Mouse (Mus musculus): Measurements from ENCODE around the gene Fut2. TPM values are rescaled to one million over a fixed set of nuclear protein-coding genes. Genes with fewer than 3 reads are reported as not detected.
A peak's percentile ranks its signal among the peaks of the same experiment; 100 is the strongest.

The Fut2 gene
- 0.09 and 0.19 TPM in 2 replicates for polyA plus RNA-seq (2015; fragmentation: Nextera tagmentation; extraction: Ambion mirVana)

DNA sequence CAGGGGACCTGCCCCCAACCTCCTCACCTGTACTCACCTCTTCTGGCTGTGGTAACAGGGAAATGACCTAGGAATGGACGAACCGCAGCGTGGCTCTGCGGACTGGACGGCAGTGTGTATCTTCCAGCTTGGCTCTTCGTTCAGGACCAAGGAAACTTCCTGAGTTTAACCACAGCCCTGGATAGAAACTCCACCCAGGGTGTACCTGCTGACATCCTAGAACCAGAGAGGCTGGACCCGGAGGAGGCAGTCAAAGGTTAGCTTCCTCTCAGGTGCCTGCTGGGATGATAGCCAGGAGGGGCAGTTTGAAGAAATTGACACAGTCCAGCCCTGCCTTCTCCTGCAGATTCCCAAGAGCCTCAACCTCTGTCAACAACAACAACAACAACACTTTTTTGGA is at the start of gene Fut2:
Gene Fut2 (minus strand): TSS at position 234 of the 400 bp plus-strand sequence.
- H3K4me1 ChIP-seq (ENCODE audit: control insufficient read depth, insufficient read depth, low read depth, low read length), result no peaks in the 10 kb centered on the region
- no peaks in the 10 kb centered on the region for H3K36me3 ChIP-seq (ENCODE audit: control insufficient read depth, insufficient read depth, low read length)
- H3K4me2 ChIP-seq (ENCODE audit: low read length), result no peak within 1 kb of the TSS
- ATAC-seq, result no peak
- H3K9me3 ChIP-seq (ENCODE audit: control insufficient read depth, low read length), result peaks cover 3% of the 10 kb centered on the region; the same call in 1 of the 2 replicates
- H3K4me3 ChIP-seq (ENCODE audit: low read length), result no peak within 1 kb of the TSS
- no peak within 1 kb of the TSS for H3K9ac ChIP-seq (ENCODE audit: low read depth, low read length)
- no peaks in the 10 kb centered on the region for H3K27me3 ChIP-seq (replicated peaks; ENCODE audit: control insufficient read depth, insufficient read depth, low read length)
- 89% methylated on average over 7 of the region's 7 CpGs for WGBS
- no peak within 1 kb of the TSS for H3K27ac ChIP-seq (ENCODE audit: low read depth, low read length)

DNA sequence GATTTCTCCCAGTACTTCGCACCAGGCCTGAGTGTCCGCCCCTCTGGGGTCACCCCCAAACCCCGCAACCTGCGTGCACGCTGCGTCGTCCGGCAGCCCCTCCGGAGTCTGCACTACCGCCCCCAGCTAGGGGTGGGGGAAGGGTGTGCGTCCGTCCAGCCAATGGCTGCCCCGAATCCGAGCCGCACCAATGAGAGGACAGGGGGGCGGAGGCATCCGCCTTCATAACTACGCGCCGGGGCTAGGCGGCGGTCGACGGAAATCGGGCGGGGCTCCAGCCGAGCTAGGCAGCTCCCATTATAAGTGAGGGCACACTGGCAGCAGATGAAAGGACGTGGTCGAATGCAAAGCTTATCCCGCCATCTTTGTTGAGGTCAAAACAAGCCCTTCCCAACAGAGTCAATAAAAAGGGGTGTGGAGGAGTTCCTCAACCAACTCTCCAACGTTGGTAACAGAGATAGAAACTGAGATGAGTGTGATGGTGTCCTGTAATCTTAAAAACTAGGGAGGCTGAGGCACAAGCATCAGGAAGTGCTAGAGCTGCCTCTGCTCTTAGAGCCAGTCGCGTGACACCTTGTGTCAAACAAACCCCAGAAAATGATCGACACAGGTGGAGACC is 49.0 kb upstream of the Fut2 start, which contains the start of gene Rpl18:
Gene Rpl18 (plus strand): TSS at position 368 of the 619 bp plus-strand sequence.
- Histone ChIP-seq H3K36me3 (ENCODE audit: control insufficient read depth, insufficient read depth, low read length) (peaks cover 36% of the 10 kb centered on the region), H3K9ac (ENCODE audit: low read depth, low read length) (peak within 1 kb of the TSS; percentile 85), H3K4me2 (ENCODE audit: low read length) (peak within 1 kb of the TSS; percentile 85), H3K27ac (ENCODE audit: low read depth, low read length) (peak within 1 kb of the TSS; percentile 70), H3K9me3 (ENCODE audit: control insufficient read depth, low read length) (no peaks in the 10 kb centered on the region), H3K27me3 (replicated peaks; ENCODE audit: control insufficient read depth, insufficient read depth, low read length) (no peaks in the 10 kb centered on the region), H3K4me3 (ENCODE audit: low read length) (peak within 1 kb of the TSS; percentile 79), H3K4me1 (ENCODE audit: control insufficient read depth, insufficient read depth, low read depth, low read length) (peaks cover 42% of the 10 kb centered on the region)
- peak; percentile 93 for ATAC-seq
- WGBS, result 8% methylated on average over 34 of the region's 34 CpGs

DNA sequence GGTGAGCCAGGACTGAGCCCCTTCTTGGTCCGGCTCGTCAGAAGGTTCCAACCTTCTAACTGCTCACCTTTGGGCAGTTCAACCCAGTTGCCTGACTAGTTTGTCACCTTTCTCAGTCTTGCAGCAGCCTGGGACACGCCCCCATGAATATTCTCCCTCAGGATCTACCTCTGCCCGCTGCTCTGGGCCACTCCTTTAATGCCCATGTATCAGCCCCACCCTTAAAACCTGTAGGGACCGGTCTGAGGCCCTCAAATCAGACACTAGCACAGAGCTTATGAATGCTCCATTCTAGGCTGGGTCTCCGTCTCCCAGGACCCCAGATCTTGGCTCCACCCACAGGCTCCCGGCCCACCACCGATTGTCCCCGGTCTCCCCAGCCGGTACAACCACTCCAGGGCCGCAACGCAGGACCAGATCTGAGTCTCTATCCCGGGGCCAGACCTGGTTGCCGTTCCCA is 48.5 kb upstream of the Fut2 start:
- no peak for ATAC-seq
- WGBS, result 10% methylated on average over 14 of the region's 14 CpGs
- Histone ChIP-seq H3K27ac (ENCODE audit: low read depth, low read length) (peak overlapping the region; percentile 70), H3K36me3 (ENCODE audit: control insufficient read depth, insufficient read depth, low read length) (peaks cover 32% of the 10 kb centered on the region), H3K9me3 (ENCODE audit: control insufficient read depth, low read length) (no peaks in the 10 kb centered on the region), H3K4me3 (ENCODE audit: low read length) (peak overlapping the region; percentile 79), H3K4me2 (ENCODE audit: low read length) (peak overlapping the region; percentile 85), H3K27me3 (replicated peaks; ENCODE audit: control insufficient read depth, insufficient read depth, low read length) (no peaks in the 10 kb centered on the region), H3K4me1 (ENCODE audit: control insufficient read depth, insufficient read depth, low read depth, low read length) (peaks cover 44% of the 10 kb centered on the region), H3K9ac (ENCODE audit: low read depth, low read length) (peak overlapping the region; percentile 85)

DNA sequence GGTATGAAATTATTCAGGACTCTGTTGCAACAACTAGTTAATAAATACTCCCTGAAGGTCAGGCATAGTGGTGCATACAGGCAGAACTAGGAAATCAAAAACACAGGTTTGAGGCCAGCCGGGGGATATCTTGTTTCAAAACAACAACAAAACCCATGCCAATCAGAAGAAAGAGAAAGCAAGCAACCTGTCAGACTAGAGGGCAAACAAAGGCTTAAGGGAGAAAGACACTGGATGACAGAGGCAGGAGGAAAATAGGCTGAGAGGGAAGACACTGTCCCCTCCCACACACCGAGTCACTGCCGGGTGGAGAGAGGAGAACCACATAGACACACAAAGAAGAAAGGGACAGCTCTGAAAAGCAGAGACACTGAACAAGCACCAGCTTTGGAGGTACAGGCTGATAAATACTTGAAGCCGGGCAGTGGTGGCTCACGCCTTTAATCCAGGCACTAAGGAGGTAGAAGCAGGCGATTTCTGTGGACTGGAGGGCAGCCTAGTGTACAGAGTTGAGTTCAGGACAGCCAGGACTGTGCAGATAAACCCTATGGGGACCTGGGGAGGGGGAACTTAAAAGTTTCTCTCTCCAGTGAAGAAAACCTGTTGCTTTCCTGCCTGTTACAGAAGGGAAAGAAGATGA is 47.8 kb upstream of the Fut2 start:
- Histone ChIP-seq H3K27me3 (replicated peaks; ENCODE audit: control insufficient read depth, insufficient read depth, low read length) (no peaks in the 10 kb centered on the region), H3K9me3 (ENCODE audit: control insufficient read depth, low read length) (no peaks in the 10 kb centered on the region), H3K9ac (ENCODE audit: low read depth, low read length) (peak overlapping the region; percentile 23; the same call in 1 of the 2 replicates), H3K4me2 (ENCODE audit: low read length) (peak overlapping the region; percentile 85), H3K4me3 (ENCODE audit: low read length) (peak overlapping the region; percentile 79), H3K27ac (ENCODE audit: low read depth, low read length) (no peak overlapping the region), H3K36me3 (ENCODE audit: control insufficient read depth, insufficient read depth, low read length) (peaks cover 30% of the 10 kb centered on the region), H3K4me1 (ENCODE audit: control insufficient read depth, insufficient read depth, low read depth, low read length) (peaks cover 44% of the 10 kb centered on the region)
- ATAC-seq, result no peak
- WGBS, result 87% methylated on average over 6 of the region's 6 CpGs

- 95% methylated on average over 16 of the region's 16 CpGs for WGBS
These were observed 47.2 kb upstream of the Fut2 start for GRCm38 (mm10) chr7:45713396-45713795.

DNA sequence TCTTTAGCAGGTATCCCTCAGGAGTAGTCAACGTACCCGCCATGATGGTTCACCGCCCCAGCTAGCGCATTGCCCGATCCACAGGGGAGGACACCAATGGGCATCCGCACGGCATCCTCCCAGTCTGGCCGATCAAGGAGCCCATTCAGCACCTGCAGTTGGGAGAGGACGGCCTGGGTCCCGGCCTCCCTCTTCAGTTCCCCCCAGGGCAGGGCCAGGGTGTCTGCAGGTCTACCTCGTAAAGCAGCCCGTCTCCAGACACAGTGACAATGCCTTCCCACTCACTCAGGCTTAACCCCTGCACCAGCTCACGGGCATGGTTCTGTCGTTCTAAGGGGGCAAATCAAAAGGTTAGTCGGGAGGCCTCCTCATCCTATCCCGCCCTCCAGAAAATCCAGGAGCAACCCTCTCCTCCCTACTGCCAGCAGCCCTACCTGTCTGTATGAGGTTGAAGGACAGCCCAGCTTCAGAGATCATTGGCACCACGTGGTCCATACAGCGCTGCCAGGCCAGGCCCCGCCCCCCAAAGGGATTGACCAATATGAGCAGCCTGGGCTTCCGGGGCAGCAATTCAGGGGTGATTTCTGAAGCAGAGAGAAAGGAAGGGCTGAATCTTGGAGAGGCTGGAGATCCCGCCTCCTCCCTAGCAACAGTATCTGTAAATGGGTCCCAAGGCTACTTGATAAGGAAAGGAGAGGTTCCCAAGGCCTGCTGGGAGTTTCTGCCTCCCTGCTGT is 46.0 kb upstream of the Fut2 start:
- WGBS, result 88% methylated on average over 21 of the region's 21 CpGs
- no peak overlapping the region for H3K4me2 ChIP-seq (ENCODE audit: low read length)
- peaks cover 57% of the 10 kb centered on the region for H3K4me1 ChIP-seq (ENCODE audit: control insufficient read depth, insufficient read depth, low read depth, low read length)
- no peaks in the 10 kb centered on the region for H3K27me3 ChIP-seq (replicated peaks; ENCODE audit: control insufficient read depth, insufficient read depth, low read length)
- no peak overlapping the region for H3K27ac ChIP-seq (ENCODE audit: low read depth, low read length)
- ATAC-seq, result no peak
- peaks cover 30% of the 10 kb centered on the region for H3K36me3 ChIP-seq (ENCODE audit: control insufficient read depth, insufficient read depth, low read length)
- H3K9ac ChIP-seq (ENCODE audit: low read depth, low read length), result no peak overlapping the region
- H3K4me3 ChIP-seq (ENCODE audit: low read length), result no peak overlapping the region
- H3K9me3 ChIP-seq (ENCODE audit: control insufficient read depth, low read length), result no peaks in the 10 kb centered on the region

More at GRCm38 (mm10) chr7:45713396-45713795, 47.2 kb upstream of the Fut2 start:
- Histone ChIP-seq H3K27ac (ENCODE audit: low read depth, low read length) (no peak overlapping the region), H3K27me3 (replicated peaks; ENCODE audit: control insufficient read depth, insufficient read depth, low read length) (no peaks in the 10 kb centered on the region), H3K4me3 (ENCODE audit: low read length) (no peak overlapping the region), H3K9ac (ENCODE audit: low read depth, low read length) (no peak overlapping the region), H3K4me2 (ENCODE audit: low read length) (no peak overlapping the region), H3K36me3 (ENCODE audit: control insufficient read depth, insufficient read depth, low read length) (peaks cover 30% of the 10 kb centered on the region), H3K4me1 (ENCODE audit: control insufficient read depth, insufficient read depth, low read depth, low read length) (peaks cover 45% of the 10 kb centered on the region), H3K9me3 (ENCODE audit: control insufficient read depth, low read length) (no peaks in the 10 kb centered on the region)
- ATAC-seq, result no peak

DNA sequence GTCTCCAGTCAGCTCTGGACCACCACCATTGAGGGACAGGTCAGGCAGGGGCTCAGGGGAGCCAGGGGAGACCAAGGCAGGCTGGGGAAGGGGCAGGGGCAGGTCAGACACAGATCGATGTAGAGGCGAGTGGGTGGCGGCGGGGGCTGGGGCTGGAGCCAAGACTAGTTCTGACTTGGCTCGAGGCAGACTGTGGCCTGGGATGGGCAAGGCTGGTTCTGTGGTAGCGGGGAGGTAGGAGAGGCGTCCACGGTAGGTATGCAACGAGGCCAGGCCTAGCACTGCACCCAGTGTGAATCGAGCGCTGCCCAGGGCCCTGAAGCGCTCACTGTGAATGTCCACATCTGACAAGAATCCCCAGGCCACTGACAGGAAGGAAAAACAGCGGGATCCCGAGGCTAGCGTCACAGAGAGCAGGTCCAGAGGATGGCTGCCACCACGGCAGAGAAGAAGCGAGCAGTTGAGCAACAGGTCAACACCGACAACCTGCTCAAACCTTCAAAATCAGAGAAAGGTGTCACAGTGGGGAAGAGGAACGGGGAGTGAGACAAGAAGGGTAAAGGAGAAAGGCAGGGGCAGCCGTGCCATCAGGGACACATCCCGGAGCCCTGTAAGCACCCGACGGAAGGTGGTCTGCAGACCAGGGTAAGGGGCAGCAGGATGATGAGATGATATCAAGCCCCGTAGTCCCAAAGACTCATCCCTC is 45.3 kb upstream of the Fut2 start:
- ATAC-seq, result no peak
- Histone ChIP-seq H3K4me2 (ENCODE audit: low read length) (no peak overlapping the region), H3K36me3 (ENCODE audit: control insufficient read depth, insufficient read depth, low read length) (peaks cover 30% of the 10 kb centered on the region), H3K9me3 (ENCODE audit: control insufficient read depth, low read length) (no peaks in the 10 kb centered on the region), H3K4me3 (ENCODE audit: low read length) (no peak overlapping the region), H3K27ac (ENCODE audit: low read depth, low read length) (no peak overlapping the region), H3K4me1 (ENCODE audit: control insufficient read depth, insufficient read depth, low read depth, low read length) (peaks cover 57% of the 10 kb centered on the region), H3K9ac (ENCODE audit: low read depth, low read length) (no peak overlapping the region), H3K27me3 (replicated peaks; ENCODE audit: control insufficient read depth, insufficient read depth, low read length) (no peaks in the 10 kb centered on the region)
- 91% methylated on average over 24 of the region's 24 CpGs for WGBS

GRCm38 (mm10) chr7:45710477-45711191 is 44.4 kb upstream of the Fut2 start:
- Histone ChIP-seq H3K4me2 (ENCODE audit: low read length) (no peak overlapping the region), H3K36me3 (ENCODE audit: control insufficient read depth, insufficient read depth, low read length) (peaks cover 30% of the 10 kb centered on the region), H3K9ac (ENCODE audit: low read depth, low read length) (no peak overlapping the region), H3K4me1 (ENCODE audit: control insufficient read depth, insufficient read depth, low read depth, low read length) (peaks cover 57% of the 10 kb centered on the region), H3K27me3 (replicated peaks; ENCODE audit: control insufficient read depth, insufficient read depth, low read length) (no peaks in the 10 kb centered on the region), H3K9me3 (ENCODE audit: control insufficient read depth, low read length) (no peaks in the 10 kb centered on the region), H3K27ac (ENCODE audit: low read depth, low read length) (no peak overlapping the region), H3K4me3 (ENCODE audit: low read length) (no peak overlapping the region)
- WGBS, result 93% methylated on average over 20 of the region's 20 CpGs
- ATAC-seq, result no peak
